In genomic region chr1:133209901-133210516, GRCm38 (mm10) we compare ENCODE assay signal across 8 mouse cellular contexts. TPM values are rescaled to one million over a fixed set of nuclear protein-coding genes. Genes with fewer than 3 reads are reported as not detected.
DNase-seq lines count a peak whose midpoint lies in the region; ATAC-seq lines count a peak whose summit lies in the region.

No protein-coding gene starts in this region.

- no peaks in the 10 kb centered on the region for H3K9me3 ChIP-seq in hindbrain, embryonic 12.5 days (replicated peaks)
- H3K9me3 ChIP-seq in midbrain, embryonic 11.5 days (ENCODE audit: control insufficient read depth, low read length): no peaks in the 10 kb centered on the region

- peak; percentile 27; the same call in 1 of the 2 replicates for ATAC-seq in hindbrain, embryonic 12.5 days (ENCODE audit: low FRiP score)
- ATAC-seq in midbrain, embryonic 11.5 days (ENCODE audit: low FRiP score): peak; percentile 20; the same call in 1 of the 2 replicates
- ATAC-seq in granulocyte monocyte progenitor cell, adult 5-6 weeks (replicated peaks; ENCODE audit: poor library complexity, severe bottlenecking): no peak

- H3K4me3 ChIP-seq in hindbrain, embryonic 12.5 days: no peak overlapping the region
- H3K4me3 ChIP-seq in midbrain, embryonic 11.5 days (ENCODE audit: low read depth, low read length): no peak overlapping the region

- peak; percentile 85 to 89 for DNase-seq in adrenal gland, adult (ENCODE audit: inconsistent age in 2 of 2, low spot score in 1 of 2)
- no peak for DNase-seq in adrenal gland, adult 8-10 months
- peak; percentile 52 for DNase-seq in 3134 (ENCODE audit: extremely low read depth, insufficient read length, low spot score)
- DNase-seq in cerebellum, postnatal 25 days: peak; percentile 22 to 34
- DNase-seq in midbrain, embryonic 11.5 days (ENCODE audit: low spot score, missing footprints): peak; percentile 90
- no peak for DNase-seq in spleen, postnatal 36 days (ENCODE audit: low spot score in 2 of 2)

- peaks cover 55% of the 10 kb centered on the region for H3K4me1 ChIP-seq in hindbrain, embryonic 12.5 days
- H3K4me1 ChIP-seq in midbrain, embryonic 11.5 days (ENCODE audit: control insufficient read depth, insufficient read depth, low read length): peaks cover 40% of the 10 kb centered on the region

- WGBS in hindbrain, embryonic 12.5 days: 30% methylated on average over 17 of the region's 17 CpGs
- 34% methylated on average over 17 of the region's 17 CpGs for WGBS in midbrain, embryonic 11.5 days

- H3K27me3 ChIP-seq in hindbrain, embryonic 12.5 days: no peaks in the 10 kb centered on the region
- no peaks in the 10 kb centered on the region for H3K27me3 ChIP-seq in midbrain, embryonic 11.5 days (ENCODE audit: control insufficient read depth, insufficient read depth, low read length)

- H3K9ac ChIP-seq in hindbrain, embryonic 12.5 days: no peak overlapping the region
- H3K9ac ChIP-seq in midbrain, embryonic 11.5 days (ENCODE audit: low read length): peak overlapping the region; percentile 57

- H3K4me2 ChIP-seq in hindbrain, embryonic 12.5 days (replicated peaks): peak overlapping the region; percentile 24
- peak overlapping the region; percentile 5; the same call in 1 of the 2 replicates for H3K4me2 ChIP-seq in midbrain, embryonic 11.5 days

- H3K36me3 ChIP-seq in hindbrain, embryonic 12.5 days: no peaks in the 10 kb centered on the region
- no peaks in the 10 kb centered on the region for H3K36me3 ChIP-seq in midbrain, embryonic 11.5 days (ENCODE audit: control insufficient read depth, insufficient read depth, low read length)

- peak overlapping the region; percentile 83 for H3K27ac ChIP-seq in hindbrain, embryonic 12.5 days
- H3K27ac ChIP-seq in midbrain, embryonic 11.5 days (ENCODE audit: low read depth, low read length): peak overlapping the region; percentile 78

RNA-seq across cellular contexts. Expression of gene Plekha6, which starts 46.0 kb away (rescaled TPM):
- total RNA-seq in adrenal gland, adult 8-10 months (2022): 10 to 100 TPM; 16.1 to 56.7 (median 33.1) TPM
- 25.8 and 29.1 TPM in 2 replicates for polyA plus RNA-seq in hindbrain, embryonic 12.5 days (2016; fragmentation: Nextera tagmentation; extraction: Ambion mirVana)
- polyA plus RNA-seq in midbrain, embryonic 11.5 days (2014; fragmentation: Nextera tagmentation; extraction: Ambion mirVana): 15.7 and 17.0 TPM in 2 replicates
- 0.32 and 1.7 TPM in 2 replicates for total RNA-seq in granulocyte monocyte progenitor cell, adult 5-6 weeks (2014; fragmentation: Nextera tagmentation)
- total RNA-seq in granulocyte monocyte progenitor cell, adult 5-6 weeks (2017): 0.65 TPM in 1 of 2 replicates, not detected in the other

Comparison
In these comparisons a context has a peak if more than half of its experiments do, and no peak if none do; other contexts are left out.
1. DNase-seq: peak in adrenal gland, adult (2 of 2), 3134 (single experiment), cerebellum, postnatal 25 days (2 of 2) and midbrain, embryonic 11.5 days (single experiment); none in adrenal gland, adult 8-10 months (single experiment) and spleen, postnatal 36 days (0 of 2).
2. RNA of gene Plekha6, which starts 46.0 kb away (total RNA-seq): 16.1 to 56.7 TPM in adrenal gland, adult 8-10 months; 0.32 to 1.7 TPM in granulocyte monocyte progenitor cell, adult 5-6 weeks; every median in the first group is over 4 times any median in the second.